Mouse (Mus musculus): ENCODE measurements around the gene Anapc1.

DNA sequence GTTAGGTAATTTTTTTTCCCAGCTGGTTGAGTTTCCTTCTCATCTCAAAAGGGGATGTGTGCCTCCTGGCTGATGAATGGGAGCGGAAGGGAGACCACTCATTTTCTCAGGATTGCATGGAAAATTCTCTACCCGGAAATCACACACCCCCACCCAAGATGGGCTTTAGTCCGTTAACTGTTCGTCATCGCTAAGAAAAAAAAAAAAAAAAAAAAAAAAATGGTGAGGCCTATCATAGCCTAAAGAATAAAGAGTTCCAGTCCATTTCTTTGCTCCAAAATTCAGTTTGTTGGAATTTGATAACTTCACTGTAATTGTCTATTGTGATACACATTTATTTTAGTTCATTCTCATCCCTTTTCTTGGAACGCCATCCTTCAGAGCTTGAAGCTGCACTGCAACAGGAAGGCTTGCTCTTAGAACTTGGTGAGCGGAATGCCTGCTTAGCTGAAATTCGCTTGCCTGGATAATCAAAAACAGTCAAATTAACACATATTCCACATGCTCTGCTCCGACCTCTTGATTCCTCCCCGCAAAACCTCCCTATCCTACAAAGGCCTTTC lies 448 bp upstream of the Anapc1 start:
- no peak for TF ChIP-seq CTCF (IDR thresholded peaks at IDR 0.05; ENCODE audit: control insufficient read depth, insufficient read depth, low read length)
- no peak for TF ChIP-seq POLR2A (IDR thresholded peaks at IDR 0.05; ENCODE audit: borderline replicate concordance, control insufficient read depth, low read depth, low read length)
